Mouse (Mus musculus): ENCODE results near the gene Ghrhr. TPM values are rescaled to one million over a fixed set of nuclear protein-coding genes. Genes with fewer than 3 reads are reported as not detected.

Ghrhr gene
- polyA plus RNA-seq, 1 experiment from 2014 or later: not detected

DNA sequence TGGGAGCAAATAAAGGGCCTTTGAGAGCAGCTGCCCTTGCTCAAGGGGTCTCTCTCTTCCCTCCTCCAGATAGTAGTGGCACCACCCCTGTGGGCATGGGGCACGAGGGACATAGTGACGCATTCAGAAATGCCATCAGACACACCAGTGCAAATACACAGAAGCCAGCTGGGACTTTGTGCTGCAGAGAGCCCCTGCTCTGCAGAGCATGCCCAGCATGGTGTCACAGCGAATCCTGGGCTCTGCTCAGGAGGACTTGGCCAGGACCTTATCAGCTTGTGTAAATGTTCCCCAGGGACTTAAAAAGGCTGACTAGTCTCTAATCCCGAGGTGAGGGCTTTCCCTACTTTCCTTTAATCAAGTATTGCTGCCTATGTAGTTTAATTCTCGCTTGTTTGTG lies 34.4 kb upstream of the Ghrhr start:
- Histone ChIP-seq H3K9ac (no peak overlapping the region), H3K9me3 (no peaks in the 10 kb centered on the region), H3K4me2 (no peak overlapping the region), H3K36me3 (peaks cover 6% of the 10 kb centered on the region; the same call in 1 of the 2 replicates), H3K27me3 (no peaks in the 10 kb centered on the region), H3K4me3 (no peak overlapping the region), H3K4me1 (peaks cover 66% of the 10 kb centered on the region), H3K27ac (peak overlapping the region; percentile 43; the same call in 1 of the 2 replicates)
- ATAC-seq (ENCODE audit: insufficient number of reproducible peaks, low FRiP score, low TSS enrichment, low read depth): no peak
- WGBS: 38% methylated on average over 5 of the region's 5 CpGs

DNA sequence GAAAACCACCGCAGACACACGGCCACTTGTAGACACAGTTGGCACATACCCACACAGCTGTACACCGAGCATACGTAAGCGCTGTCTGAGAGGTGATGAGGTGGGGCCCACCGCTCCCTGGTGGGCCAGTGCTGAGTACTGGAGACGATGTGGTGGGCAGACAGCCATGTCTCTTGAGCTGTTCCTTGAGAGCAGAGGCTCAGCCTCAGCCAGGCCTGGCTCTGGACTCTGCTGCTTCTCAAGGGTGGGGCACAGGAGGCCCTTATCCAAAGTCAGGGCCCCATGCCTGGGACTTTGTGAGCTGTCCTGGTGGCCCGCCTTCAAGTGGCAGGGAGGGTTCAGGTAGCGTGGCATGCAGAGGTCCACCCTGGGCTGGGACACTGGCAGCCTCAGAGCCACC lies 33.8 kb upstream of the Ghrhr start:
- H3K9me3 ChIP-seq: no peaks in the 10 kb centered on the region

DNA sequence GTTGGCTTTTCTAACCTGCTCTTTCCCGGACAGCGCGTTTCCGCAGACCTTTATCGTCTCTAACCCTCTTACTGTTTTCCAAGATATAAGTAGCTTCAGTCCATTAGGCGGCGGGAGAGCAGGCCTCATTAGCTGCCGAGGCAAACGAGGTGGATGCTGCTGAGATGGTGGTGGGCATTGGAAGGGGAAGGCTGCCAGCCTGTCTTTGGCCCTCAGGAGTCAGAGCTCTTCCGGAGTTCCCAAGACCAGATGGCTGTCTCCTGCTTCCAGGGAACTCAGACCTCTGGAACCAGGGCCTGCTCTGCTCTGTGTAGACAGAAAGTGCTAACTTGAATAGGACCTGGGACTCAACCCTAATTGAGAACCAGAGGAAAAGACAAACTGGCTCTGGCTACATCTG lies 32.6 kb upstream of the Ghrhr start:
- peaks cover 50% of the 10 kb centered on the region for H3K4me1 ChIP-seq
- H3K27ac ChIP-seq: peak overlapping the region; percentile 76
- no peaks in the 10 kb centered on the region for H3K9me3 ChIP-seq
- no peak overlapping the region for H3K4me2 ChIP-seq
- peaks cover 13% of the 10 kb centered on the region; the same call in 1 of the 2 replicates for H3K36me3 ChIP-seq
- H3K4me3 ChIP-seq: no peak overlapping the region
- ATAC-seq (ENCODE audit: insufficient number of reproducible peaks, low FRiP score, low TSS enrichment, low read depth): no peak
- H3K27me3 ChIP-seq: no peaks in the 10 kb centered on the region
- no peak overlapping the region for H3K9ac ChIP-seq
- WGBS: 76% methylated on average over 10 of the region's 10 CpGs

More for the DNA sequence above, 33.8 kb upstream of the Ghrhr start:
- no peak overlapping the region for H3K4me2 ChIP-seq
- H3K4me3 ChIP-seq: no peak overlapping the region
- peaks cover 12% of the 10 kb centered on the region; the same call in 1 of the 2 replicates for H3K36me3 ChIP-seq
- H3K27ac ChIP-seq: peak overlapping the region; percentile 76
- no peak overlapping the region for H3K9ac ChIP-seq
- H3K27me3 ChIP-seq: no peaks in the 10 kb centered on the region
- ATAC-seq (ENCODE audit: insufficient number of reproducible peaks, low FRiP score, low TSS enrichment, low read depth): peak; percentile 49; the same call in 1 of the 2 replicates
- H3K4me1 ChIP-seq: peaks cover 61% of the 10 kb centered on the region
- WGBS: 48% methylated on average over 9 of the region's 9 CpGs

DNA sequence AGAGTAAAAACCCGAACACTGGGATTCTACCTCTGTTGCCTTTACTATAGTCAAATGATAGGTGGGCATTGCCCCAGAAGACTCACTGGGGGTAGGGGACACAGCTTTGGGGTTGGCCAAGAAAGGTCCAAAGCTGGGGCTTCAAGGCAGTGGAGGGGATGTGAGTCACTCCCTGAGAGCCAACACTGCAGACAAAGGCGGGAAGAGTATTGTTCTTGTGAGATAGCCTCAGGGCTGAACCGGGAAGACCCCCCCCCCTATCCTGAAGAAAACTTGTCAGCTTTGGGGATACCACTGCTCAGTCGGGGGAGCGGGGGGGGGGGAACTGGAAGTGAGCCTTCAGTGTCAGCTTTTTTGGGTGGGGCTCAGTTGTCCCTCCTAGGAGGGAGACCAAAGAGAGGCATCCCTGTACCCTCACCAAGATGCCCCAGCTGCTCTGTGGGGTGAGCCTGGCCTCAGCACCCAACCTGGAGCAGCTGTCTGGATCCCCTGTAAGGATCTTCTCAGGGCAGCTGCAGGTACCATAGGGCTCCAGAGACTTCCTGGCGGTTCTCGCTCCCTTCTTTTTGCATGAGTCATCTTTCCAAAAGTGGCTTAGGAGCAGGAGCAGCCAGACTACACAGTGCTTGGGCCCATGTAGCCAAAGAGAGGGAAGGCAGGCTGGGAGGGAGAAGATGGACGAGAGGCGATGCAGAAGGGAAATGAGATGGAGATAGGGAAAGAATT lies 31.6 kb upstream of the Ghrhr start:
- 84% methylated on average over 9 of the region's 9 CpGs for WGBS
- H3K36me3 ChIP-seq: peaks cover 13% of the 10 kb centered on the region; the same call in 1 of the 2 replicates
- H3K4me1 ChIP-seq: peaks cover 40% of the 10 kb centered on the region
- H3K4me2 ChIP-seq: no peak overlapping the region
- no peak for ATAC-seq (ENCODE audit: insufficient number of reproducible peaks, low FRiP score, low TSS enrichment, low read depth)
- H3K9ac ChIP-seq: no peak overlapping the region
- no peaks in the 10 kb centered on the region for H3K9me3 ChIP-seq
- H3K27ac ChIP-seq: no peak overlapping the region
- no peaks in the 10 kb centered on the region for H3K27me3 ChIP-seq
- H3K4me3 ChIP-seq: no peak overlapping the region

DNA sequence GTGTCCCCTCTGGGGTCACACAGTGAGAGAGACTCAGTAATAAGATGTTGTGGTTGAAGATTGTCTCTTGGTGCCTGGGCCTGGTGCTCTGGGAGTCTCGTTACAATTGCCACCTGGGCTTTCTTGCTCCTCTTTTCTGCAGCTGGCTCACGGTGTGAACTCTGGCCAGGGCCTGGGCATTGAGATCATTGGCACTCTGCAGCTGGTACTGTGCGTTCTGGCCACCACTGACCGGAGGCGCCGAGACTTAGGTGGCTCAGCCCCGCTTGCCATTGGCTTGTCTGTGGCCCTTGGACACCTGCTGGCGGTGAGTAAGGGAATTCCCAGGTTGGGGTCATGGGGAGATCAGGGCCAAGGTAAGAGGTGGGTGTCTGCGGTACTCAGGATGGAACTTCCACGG lies 30.8 kb upstream of the Ghrhr start:
- WGBS: 83% methylated on average over 10 of the region's 10 CpGs
- Histone ChIP-seq H3K27me3 (no peaks in the 10 kb centered on the region), H3K4me2 (no peak overlapping the region)

DNA sequence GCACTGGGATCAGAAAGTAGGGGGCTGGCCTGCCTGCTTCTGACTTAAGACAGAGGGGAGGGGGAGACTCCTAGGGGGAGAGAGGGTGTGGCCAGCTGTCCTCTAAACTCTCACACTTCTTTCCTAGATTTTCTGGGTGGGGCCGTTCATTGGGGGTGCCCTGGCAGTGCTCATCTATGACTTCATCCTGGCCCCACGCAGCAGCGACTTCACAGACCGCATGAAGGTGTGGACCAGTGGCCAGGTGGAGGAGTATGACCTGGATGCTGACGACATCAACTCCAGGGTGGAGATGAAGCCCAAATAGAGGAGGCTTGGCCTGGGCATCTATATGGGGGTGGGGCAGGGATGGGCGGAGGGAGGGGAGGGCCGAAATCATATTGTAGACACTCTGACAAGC lies 29.6 kb upstream of the Ghrhr start:
- H3K4me1 ChIP-seq: peaks cover 22% of the 10 kb centered on the region
- H3K36me3 ChIP-seq: peaks cover 13% of the 10 kb centered on the region; the same call in 1 of the 2 replicates
- no peak overlapping the region for H3K4me2 ChIP-seq
- WGBS: 80% methylated on average over 7 of the region's 7 CpGs
- H3K27ac ChIP-seq: no peak overlapping the region
- no peak for ATAC-seq (ENCODE audit: insufficient number of reproducible peaks, low FRiP score, low TSS enrichment, low read depth)
- no peaks in the 10 kb centered on the region for H3K27me3 ChIP-seq
- no peak overlapping the region for H3K4me3 ChIP-seq
- H3K9ac ChIP-seq: no peak overlapping the region
- no peaks in the 10 kb centered on the region for H3K9me3 ChIP-seq

More for the DNA sequence above, 30.8 kb upstream of the Ghrhr start:
- no peak overlapping the region for H3K9ac ChIP-seq
- no peaks in the 10 kb centered on the region for H3K9me3 ChIP-seq
- no peak overlapping the region for H3K4me3 ChIP-seq
- H3K27ac ChIP-seq: no peak overlapping the region
- H3K36me3 ChIP-seq: peaks cover 13% of the 10 kb centered on the region; the same call in 1 of the 2 replicates
- peaks cover 33% of the 10 kb centered on the region for H3K4me1 ChIP-seq
- ATAC-seq (ENCODE audit: insufficient number of reproducible peaks, low FRiP score, low TSS enrichment, low read depth): no peak

DNA sequence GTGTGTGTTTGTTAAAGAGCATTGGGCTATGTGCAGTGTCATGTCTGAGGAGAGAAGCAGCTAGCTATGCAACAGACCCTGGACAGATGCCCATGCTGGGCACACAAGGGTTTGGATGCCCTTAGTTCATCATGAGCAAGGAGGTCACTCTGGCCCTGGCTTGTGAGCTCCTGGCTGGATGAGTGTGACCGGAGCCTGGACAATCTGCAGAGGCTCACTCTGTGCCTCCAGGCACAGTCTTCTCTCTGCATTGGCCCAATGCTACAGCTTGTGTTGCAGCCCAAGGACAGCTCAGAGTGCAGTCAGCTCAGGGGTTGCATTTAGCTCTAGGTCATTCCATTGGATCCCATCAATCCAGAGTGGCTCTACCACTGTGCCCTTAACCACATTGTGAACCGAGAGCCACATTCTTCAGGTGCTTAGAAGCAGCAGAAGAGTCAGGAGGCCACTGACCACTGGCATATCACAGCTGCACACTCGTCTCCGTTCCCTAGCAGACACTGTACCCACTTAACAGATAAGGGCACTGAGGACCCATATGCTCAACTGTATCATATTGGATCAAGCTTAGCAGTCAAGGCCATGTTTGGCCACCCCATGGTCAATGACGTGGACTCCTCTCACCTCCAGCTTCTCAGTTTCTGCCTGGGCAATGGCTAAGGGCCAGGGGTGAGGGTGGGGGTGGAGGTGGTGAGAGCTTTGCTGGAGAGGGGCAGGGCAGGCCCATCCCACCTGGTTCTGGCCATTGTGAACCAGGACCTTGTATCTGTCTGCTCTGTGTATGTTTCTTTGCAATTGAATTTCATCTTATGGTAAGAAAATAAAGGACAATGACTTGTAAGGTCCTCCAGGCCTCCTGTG lies 28.2 kb upstream of the Ghrhr start:
- no peak for ATAC-seq (ENCODE audit: insufficient number of reproducible peaks, low FRiP score, low TSS enrichment, low read depth)
- no peak overlapping the region for H3K4me2 ChIP-seq
- no peak overlapping the region for H3K4me3 ChIP-seq
- H3K27me3 ChIP-seq: no peaks in the 10 kb centered on the region
- H3K27ac ChIP-seq: no peak overlapping the region
- H3K36me3 ChIP-seq: peaks cover 13% of the 10 kb centered on the region; the same call in 1 of the 2 replicates
- peaks cover 9% of the 10 kb centered on the region for H3K4me1 ChIP-seq
- H3K9ac ChIP-seq: no peak overlapping the region
- no peaks in the 10 kb centered on the region for H3K9me3 ChIP-seq
- 88% methylated on average over 5 of the region's 5 CpGs for WGBS

DNA sequence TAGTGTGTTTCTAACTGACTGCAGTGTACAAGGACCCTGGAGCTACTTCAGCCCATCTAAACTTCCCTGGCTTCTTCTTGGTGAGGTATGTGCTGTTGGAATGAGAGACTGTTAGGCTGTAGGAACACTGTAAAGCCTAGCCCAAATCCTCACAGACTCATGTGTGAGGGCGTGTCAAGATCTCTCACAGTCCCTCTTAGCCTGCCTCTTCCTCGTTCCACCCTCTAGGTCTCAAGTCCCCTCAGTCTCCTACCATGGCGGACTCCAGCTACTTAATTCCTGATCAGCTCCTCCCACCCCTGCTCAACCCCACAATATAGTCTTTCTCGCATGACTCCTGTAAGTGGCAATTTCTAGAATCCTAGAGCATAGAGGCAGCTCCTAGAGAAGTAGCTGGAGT lies 26.9 kb upstream of the Ghrhr start:
- no peaks in the 10 kb centered on the region for H3K27me3 ChIP-seq
- no peak overlapping the region for H3K27ac ChIP-seq
- H3K9ac ChIP-seq: no peak overlapping the region
- peaks cover 13% of the 10 kb centered on the region; the same call in 1 of the 2 replicates for H3K36me3 ChIP-seq
- H3K4me3 ChIP-seq: no peak overlapping the region
- H3K9me3 ChIP-seq: no peaks in the 10 kb centered on the region
- WGBS: 85% methylated on average over 4 of the region's 4 CpGs
- no peak for ATAC-seq (ENCODE audit: insufficient number of reproducible peaks, low FRiP score, low TSS enrichment, low read depth)
- H3K4me2 ChIP-seq: no peak overlapping the region
- H3K4me1 ChIP-seq: no peaks in the 10 kb centered on the region

DNA sequence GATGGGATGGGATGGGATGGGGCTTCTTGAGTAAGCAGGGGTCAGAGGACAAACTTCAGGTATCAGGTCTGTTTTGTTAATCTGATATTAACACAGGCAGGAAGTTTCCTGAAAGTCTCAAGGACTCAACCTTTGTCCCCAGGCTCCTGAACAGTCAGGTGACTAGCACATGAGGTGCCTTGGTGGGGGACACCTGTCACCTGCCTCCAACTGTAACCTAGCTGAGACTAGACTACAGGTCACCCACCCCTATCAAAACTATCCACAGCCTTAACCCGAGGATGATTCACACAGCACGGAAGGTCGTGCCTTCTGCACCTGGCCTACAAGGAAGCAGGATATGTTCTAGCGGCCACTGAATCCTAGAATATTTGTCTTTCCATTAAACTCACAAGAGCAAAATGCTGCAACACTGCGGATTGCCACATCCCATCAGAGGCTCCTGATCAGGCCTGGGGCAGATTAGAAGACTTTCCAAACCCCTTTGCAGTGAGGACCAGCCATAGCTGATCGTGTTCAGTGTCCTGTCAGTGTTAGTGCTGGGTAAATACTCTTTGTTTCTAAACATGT lies 25.6 kb upstream of the Ghrhr start:
- WGBS: 95% methylated on average over 6 of the region's 6 CpGs
- no peak overlapping the region for H3K9ac ChIP-seq
- peaks cover 10% of the 10 kb centered on the region; the same call in 1 of the 2 replicates for H3K36me3 ChIP-seq
- no peaks in the 10 kb centered on the region for H3K4me1 ChIP-seq
- ATAC-seq (ENCODE audit: insufficient number of reproducible peaks, low FRiP score, low TSS enrichment, low read depth): no peak
- H3K4me3 ChIP-seq: no peak overlapping the region
- H3K9me3 ChIP-seq: no peaks in the 10 kb centered on the region
- H3K27me3 ChIP-seq: no peaks in the 10 kb centered on the region
- H3K27ac ChIP-seq: no peak overlapping the region
- H3K4me2 ChIP-seq: no peak overlapping the region

DNA sequence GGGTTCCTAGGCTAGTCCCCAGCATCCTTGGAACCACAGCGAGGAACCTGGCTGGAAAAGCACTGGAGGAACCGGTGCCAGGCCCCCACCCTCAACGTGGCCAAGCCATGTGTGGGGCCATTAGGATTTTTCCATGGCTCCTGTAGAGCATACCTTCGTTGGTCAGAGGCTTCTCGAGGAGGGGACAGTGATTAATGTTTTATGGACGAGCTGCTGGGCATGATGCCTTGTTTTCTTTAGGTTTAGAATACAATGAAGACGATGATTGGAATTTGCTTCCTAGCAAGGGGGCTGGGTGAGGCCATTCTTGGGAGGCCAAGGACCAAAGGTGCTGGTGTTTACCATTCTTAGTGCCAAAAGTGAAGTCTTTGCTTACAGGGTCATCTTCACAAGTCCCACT lies 24.4 kb upstream of the Ghrhr start:
- 66% methylated on average over 7 of the region's 7 CpGs for WGBS
- no peaks in the 10 kb centered on the region for H3K4me1 ChIP-seq
- H3K36me3 ChIP-seq: peaks cover 7% of the 10 kb centered on the region; the same call in 1 of the 2 replicates
- no peak overlapping the region for H3K27ac ChIP-seq
- H3K4me3 ChIP-seq: no peak overlapping the region
- no peaks in the 10 kb centered on the region for H3K27me3 ChIP-seq
- H3K4me2 ChIP-seq: no peak overlapping the region
- no peaks in the 10 kb centered on the region for H3K9me3 ChIP-seq
- ATAC-seq (ENCODE audit: insufficient number of reproducible peaks, low FRiP score, low TSS enrichment, low read depth): no peak
- no peak overlapping the region for H3K9ac ChIP-seq

DNA sequence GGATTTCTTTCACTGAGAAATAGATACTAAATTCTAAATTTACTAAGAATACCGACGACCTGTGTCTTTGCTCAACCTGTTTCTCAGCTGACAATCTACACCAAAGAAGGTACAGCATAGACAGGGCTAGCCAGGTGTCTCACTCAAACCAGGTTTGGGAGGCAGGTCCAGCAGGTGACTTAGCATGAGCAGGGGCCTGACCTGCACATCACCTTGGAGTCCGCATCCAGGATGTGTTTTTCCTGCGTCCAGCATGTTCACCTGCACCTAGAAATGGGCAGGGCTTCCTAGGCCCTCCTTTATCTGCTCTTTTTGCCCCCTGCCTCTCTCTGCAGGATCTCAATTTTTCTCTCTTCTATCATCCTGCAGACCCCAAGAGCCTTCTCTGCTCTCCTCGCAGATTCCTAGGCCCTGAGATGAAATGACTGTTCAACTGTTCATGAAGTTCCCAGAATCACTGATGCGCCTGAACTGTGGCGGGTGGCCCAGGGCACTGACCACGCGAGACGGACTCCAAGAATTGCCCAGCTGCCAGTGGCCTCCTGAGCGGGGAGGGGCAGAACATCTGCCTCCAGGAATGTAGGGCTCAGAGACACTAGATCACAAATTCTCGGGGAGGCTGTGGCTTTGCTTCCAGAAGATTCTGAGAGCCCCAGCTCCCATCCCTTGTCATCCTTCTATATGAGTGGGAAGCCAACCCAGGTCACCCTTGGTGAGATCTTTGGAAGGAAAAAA lies 22.2 kb upstream of the Ghrhr start:
- ATAC-seq (ENCODE audit: insufficient number of reproducible peaks, low FRiP score, low TSS enrichment, low read depth): no peak
- Histone ChIP-seq H3K4me3 (no peak overlapping the region), H3K9ac (no peak overlapping the region), H3K9me3 (no peaks in the 10 kb centered on the region), H3K27ac (no peak overlapping the region), H3K36me3 (no peaks in the 10 kb centered on the region), H3K27me3 (no peaks in the 10 kb centered on the region), H3K4me1 (no peaks in the 10 kb centered on the region), H3K4me2 (no peak overlapping the region)
- 78% methylated on average over 12 of the region's 12 CpGs for WGBS
